Mouse (Mus musculus): ENCODE results near the gene Cabp1.

Cabp1 gene

DNA sequence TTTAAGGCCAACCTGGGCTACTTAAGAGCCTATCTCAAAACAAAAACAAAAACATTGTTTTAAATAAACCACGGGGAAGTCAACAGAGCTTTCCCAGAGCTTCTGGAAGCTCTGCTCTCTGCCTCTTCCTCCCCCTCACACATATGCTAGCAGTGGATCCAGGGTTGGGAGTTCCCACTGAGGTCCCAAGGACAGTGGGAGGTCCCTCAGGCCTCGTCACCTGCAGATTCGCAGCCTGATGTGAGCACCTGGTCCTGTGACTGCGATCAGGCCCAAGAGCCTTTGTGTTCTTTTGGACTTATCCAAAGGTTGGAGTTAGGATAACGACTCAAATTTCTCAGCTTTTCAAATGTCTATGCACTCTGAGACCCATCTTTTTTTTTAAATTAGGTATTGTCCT, 14.4 kb upstream of the Cabp1 start:
- no peak for DNase-seq

DNA sequence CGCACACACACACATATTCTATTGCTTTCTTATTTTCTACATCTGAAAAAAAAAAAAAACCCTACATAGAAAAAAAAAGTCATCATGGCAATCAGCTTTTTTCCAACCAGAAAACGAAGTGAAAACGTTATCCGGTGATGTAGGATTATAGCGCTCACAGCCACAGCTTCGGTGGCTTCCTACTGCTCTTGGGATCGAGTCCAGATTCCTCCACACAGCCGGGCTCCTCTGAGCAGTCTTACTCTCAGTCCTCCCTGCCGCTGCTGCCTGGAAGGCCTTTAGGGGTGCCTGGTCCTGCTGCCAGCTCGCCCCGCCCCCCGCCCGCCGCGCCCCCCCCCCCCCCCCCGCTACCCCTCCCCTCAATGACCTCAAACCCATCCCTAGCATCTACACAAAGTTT, 13.7 kb upstream of the Cabp1 start:
- peak; percentile 56 to 60 for DNase-seq

DNA sequence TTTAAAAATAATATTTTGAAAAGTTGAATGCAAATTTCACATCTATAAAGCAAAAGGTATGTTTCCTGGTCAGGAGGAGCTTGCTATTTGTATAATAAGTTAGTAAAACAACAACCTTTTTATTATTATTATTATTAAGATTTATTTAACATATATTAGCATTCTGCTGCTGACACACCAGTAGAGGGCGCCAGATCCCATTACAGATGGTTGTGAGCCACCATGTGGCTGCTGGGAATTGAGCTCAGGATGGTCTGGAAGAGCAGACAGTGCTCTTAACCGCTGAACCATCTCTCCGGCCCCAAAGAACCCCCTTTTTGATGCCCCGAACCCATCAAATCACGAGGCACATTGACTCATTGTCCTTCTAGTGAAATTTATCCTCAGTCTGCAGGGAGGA, 13.1 kb upstream of the Cabp1 start:
- no peak for DNase-seq

DNA sequence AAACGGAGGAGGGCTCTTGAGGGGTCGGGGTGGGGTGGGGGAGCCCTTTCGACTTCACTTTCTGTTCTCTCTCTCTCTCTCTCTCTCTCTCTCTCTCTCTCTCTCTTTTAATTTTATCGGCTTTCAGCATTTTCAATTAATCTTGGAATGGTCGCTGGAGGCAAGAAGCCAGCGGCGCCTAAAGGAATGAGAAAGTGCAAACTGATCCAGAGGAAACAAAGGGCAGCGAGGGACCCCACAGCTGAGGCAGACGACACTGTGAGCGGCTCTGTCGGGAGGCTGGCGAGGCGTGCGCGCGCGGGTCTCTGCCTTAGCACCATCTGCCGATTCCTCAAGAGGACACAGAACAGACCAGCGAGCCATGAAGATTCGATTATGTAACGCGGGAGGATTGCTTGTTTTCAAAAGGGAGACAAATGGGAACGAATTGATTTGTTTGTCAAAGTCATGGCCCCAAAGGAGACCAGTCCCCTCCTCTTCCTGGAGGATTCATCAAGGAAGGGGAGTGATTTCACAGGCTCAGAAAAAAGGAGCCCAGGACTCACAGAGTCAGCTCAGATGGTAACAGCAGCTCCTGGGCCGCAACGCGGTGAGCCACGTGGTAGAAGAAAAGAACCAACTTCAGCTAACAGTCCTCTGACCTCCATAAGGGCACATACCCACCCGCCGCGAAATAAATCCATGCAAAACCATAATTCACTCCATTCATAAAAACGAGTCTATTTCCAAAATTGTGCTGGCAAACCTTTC, 10.6 kb upstream of the Cabp1 start:
- peak; percentile 80 to 87 for DNase-seq

DNA sequence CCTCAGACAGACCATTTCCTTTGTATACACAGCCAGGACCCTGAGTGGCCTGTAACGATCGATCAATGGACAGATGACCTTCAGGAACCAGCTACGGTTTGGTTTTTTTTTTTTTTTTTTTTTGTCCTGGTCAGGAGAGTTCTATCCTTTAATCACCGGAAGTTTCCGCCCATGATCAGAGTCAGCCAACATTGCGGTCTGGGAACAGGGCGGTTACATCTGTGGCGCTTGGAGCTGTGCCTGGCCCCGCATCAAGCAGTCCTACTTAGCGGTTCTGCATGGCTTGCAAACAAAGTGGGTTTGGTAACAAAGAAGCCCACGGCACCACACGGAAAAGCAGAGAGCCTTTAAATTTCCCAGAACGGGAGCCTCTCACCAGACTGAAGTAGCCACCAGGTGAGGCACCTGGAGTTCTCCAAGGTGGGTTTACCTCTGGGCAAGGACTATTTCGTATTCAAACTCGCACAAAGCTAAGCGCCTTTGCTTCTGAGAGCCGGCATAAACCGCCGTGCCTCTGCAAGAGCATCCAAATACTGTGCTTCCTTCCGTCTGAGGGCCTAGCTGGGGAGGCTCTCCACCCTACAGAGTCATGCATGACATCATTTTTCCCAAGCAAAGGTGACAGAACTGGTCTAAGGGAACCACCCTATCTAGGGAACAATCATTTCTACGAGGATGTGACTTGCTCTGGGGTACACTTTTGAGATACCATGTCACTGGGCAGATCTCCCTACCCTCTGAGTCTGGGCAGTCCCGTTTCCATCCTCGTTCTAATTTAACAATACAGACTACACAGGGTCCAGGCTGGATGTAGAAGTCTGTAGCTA, 9.8 kb upstream of the Cabp1 start:
- DNase-seq, result peak; percentile 72 to 74

DNA sequence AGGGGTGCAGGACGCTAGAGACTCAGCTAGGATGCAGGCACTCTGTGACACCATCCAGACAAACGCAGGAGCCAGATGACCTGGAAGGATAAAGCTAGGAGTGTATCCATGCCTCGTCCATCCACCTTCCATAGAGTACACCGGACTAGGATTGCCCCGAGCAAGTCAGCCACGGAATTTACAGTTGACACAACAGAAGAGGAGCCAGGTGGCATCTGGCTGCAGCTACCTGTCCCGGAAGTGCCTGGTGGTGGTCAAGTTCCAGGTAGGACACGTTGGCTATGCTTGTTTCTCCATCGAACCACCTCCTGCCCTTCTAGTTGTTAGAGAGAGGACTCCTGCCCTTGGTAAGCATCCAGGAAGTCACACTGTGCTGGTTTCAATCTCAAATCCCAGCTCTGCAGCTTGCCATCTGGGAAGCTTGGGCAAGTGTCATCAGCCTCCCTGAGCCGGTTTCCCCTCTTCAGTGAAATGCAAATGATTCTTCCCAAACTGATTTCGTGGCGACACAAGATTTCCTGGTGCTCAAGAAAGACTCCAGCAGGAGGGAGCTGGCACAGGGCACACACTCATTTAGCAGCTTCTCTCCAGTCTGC, 543 bp upstream of the Cabp1 start:
- DNase-seq, result peak; percentile 56

GRCm38 (mm10) chr5:115193226-115193625, 955 bp downstream of the Cabp1 start:
- DNase-seq, result peak; percentile 69 to 76

DNA sequence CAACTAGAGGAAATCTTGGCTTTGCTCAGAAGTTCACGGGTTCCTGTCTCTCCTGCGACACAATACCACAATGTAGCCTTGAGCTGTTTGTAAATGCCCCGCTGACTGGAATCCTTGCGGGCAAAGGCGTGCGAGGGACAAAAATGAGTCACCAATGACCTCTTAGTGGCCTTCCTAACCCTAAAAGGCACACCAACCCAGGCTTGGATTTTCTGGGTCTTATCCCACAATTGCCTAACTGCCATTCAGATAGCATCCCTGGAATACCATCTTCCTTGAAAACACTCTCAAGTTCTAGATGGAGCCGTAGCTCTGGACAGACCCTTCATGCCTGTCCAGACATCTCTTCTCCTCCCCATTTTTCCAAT, 1.4 kb downstream of the Cabp1 start:
- DNase-seq, result no peak

DNA sequence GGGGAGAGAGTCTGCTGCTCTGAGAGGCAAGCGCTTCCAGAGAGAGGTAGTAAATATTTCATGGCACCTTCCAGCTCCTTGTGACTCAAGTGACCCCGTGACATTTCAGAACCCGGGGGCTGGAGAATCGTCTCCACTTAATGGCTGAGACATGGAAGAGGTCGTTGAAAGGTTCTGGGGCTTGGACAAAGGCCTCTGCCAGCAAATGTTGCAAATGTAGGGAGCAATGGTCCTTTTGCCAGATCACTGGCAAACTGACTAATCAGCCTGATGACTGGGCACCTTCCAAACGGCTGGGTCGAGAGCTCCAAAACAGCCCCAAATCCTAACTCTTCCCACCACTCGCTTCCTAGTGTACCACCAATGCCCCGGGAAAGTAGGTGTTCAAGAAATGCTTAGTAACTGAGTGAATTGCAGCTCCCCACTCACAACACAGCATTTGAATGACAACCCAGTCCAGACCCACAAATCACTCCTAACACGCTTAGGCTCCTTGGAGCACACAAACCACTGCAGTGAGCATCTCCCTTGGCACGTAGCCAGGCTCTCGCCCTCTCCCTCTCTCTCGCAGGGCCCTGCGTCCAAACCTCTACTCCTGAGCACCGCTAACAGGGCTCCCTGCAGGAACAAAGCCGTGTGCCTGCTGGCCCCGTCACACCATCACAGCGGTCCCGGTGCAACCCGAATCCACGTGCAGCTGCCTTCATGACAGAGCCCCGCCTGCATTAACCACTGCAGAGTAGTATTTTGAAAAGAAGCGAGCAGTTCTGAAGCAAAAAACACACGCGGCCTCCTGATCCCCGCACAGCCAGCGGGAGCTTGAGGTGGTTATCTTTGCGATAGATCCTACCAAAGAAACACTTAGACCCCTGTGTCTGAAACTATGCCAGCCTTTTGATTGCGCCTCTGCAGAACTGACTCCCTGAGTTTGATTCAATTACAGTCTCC, 2.0 kb downstream of the Cabp1 start:
- DNase-seq, result peak; percentile 59 to 71

GRCm38 (mm10) chr5:115190081-115190480, 4.1 kb downstream of the Cabp1 start:
- DNase-seq, result no peak

DNA sequence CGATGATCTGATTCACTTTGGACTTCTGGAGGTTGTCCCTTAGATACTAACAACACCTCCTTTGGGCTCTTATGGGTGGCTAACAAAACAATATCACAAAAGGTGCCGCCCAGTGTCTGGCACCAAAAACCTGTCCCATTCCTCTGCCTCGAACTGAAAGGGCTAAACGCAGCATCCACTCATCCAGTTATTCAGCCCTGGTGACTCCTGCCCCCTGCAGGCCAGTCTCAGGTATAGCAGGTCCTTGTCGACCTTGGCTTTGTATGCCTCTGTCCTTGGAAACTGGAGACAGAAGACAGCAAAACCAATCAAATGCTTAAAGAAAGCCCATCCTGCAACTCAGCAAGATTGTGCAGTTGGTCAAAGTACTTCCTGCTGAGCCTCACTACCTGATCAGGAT, 5.4 kb downstream of the Cabp1 start:
- DNase-seq, result peak; percentile 73 to 78

DNA sequence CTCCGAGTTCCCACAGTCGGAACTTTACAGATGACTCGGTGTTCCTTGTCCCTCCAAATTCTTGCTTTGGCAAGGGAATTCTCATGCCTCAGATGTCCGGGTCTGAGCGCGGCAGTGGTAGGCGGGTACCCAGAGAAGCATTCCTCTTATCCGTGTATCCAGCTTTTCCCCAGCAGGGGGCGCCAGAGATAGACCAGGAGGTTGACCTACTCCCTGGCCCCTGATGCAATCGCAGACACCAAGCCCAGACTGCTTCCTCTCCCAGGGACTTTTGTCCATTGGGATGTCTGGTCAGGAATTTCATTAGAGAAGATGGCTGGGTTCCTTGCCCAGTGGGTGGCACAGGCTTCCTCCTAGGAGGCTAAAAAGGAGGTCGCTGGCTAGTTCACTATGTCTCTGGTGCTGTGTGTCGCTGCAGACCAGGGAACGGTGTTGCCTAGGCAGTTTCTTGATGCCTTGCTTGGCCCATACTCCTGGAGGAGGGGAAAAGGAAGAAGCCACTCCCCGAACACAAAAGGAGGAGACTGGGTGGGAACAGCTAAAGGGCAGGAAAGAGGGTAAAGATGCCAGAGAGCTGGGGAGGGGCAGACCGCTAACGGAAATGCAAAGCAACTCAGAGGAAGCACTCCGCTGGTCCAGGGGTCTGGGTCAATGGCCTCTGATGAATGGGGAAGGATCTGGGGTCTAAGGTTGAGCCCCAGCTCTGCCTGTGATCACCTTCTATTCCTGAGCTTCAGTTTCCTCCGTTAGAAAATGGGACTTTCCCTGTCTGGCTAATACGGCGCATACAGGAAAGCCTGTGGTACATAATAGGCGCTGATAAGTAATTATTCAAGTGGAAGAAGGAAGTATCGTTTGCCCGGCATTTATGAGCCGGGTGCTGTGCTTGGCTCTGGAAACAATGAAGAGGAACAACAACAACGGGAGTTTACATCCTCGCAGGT, 6.7 kb downstream of the Cabp1 start:
- peak; percentile 97 to 99 for DNase-seq

GRCm38 (mm10) chr5:115186371-115187073, 7.7 kb downstream of the Cabp1 start:
- DNase-seq, result peak; percentile 47 to 61

GRCm38 (mm10) chr5:115184726-115185125, 9.5 kb downstream of the Cabp1 start:
- peak; percentile 83 to 89 for DNase-seq

GRCm38 (mm10) chr5:115183482-115183881, 10.7 kb downstream of the Cabp1 start:
- no peak for DNase-seq

- DNase-seq, result no peak
These were observed 11.3 kb downstream of the Cabp1 start for GRCm38 (mm10) chr5:115182925-115183324.

DNA sequence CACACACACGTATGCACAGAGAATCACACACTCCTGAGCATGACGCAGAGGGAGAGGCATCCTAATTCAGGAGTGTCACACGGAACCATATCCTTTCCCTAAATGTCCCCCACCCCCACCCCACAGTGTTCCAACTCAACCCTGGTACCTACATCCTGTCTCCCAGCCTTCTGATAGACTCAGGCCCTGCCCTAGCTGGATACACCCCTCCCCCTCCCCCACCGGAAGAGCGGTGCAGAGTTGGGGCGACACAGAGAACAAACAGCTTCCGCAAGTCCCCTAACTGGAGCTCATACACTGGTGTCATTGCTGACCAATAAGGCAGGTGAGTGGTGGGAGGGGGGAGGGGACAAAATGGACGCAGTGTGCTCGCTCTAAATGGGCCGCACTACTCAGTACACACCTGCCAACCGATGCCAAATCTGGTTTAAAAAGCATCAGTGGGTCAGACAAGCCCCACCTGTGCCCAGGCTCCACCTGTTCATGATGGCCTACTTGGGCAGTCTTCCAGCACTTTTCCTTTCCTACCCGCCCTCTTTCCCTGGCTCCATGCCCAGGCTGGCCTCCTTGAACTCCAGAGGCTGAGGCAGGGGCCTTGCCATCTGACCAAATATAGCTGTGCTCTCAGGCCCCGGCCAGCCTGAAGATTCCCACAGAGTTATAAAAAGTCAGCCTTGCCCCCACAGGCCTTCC, 12.8 kb downstream of the Cabp1 start:
- DNase-seq, result peak; percentile 80 to 90

GRCm38 (mm10) chr5:115179596-115179995, 14.6 kb downstream of the Cabp1 start:
- no peak for DNase-seq

DNA sequence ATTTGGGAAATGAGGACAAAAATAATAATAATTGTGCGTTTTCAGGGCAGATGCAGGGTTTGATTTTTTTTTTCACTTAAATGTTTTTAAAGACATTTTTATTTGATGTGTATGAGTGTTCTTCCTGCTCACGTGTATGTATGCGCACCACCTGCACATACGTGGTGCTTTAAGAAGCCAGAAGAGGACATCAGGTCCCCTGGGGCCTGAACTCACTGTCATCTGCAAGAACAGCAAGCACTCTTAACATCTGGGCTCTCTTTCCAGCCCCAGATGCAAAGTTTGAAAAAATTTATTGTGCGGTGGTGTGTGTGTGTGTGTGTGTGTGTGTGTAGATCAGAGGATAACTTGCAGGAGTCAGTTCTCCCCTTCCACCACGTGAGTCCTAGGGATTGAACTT, 16.3 kb downstream of the Cabp1 start:
- DNase-seq, result no peak

DNA sequence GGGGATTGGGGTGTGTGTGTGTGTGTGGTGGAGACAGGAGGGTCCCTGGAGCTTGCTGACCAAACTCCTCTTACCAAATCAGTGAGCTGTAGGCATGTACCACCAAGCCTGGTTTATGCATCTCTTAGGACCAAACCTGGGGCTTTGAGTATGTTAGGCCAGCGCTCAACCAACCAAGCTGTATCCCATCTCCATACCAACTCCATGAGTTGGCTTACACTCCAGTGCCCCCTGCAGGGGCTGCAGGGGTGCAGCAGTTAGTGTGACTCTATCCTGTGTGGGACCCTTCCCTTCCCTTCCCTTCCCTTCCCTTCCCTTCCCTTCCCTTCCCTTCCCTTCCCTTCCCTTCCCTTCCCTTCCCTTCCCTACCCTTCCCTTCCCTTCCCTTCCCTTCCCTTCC, 19.6 kb downstream of the Cabp1 start:
- DNase-seq, result no peak

Measured in cerebellum, postnatal 14 days (tissue).